Mouse (Mus musculus) mouse trophoblast stem cell (cell line): ENCODE data around the gene Scamp4.
"Not testable (repeated sequence)": the region's sequence is repeated elsewhere in the genome, so short reads cannot be mapped to it uniquely, and the experiment has no call there.

Experiments used
- in situ Hi-C, 2 experiments: fragments of 300-500 bp; cut with MseI, MboI; formaldehyde crosslinking; loops; 2 replicates in 1 of 2; 3 replicates in 1 of 2; pipeline ENCODE4 v1.15.1; 2025

Gene Scamp4

GRCm38 (mm10) chr10:80610116-80610785 lies 7.6 kb downstream of the Scamp4 start:
- in situ Hi-C loops: no loop called here

- in situ Hi-C loops: no loop called here
These were observed 8.4 kb downstream of the Scamp4 start for GRCm38 (mm10) chr10:80611024-80611423.

GRCm38 (mm10) chr10:80611905-80612304 lies 9.2 kb downstream of the Scamp4 start:
- in situ Hi-C loops: no loop called here

GRCm38 (mm10) chr10:80613821-80614220 lies 11.1 kb downstream of the Scamp4 start:
- in situ Hi-C loops: no loop called here

- in situ Hi-C loops: no loop called here
These were observed 11.7 kb downstream of the Scamp4 start for GRCm38 (mm10) chr10:80614351-80614750.

GRCm38 (mm10) chr10:80618181-80618580 lies 15.5 kb downstream of the Scamp4 start:
- in situ Hi-C loops: no loop called here

- in situ Hi-C loops: no loop called here
These were observed 17.0 kb downstream of the Scamp4 start for GRCm38 (mm10) chr10:80619465-80620244.

GRCm38 (mm10) chr10:80620365-80620764 lies 17.7 kb downstream of the Scamp4 start:
- in situ Hi-C loops: no loop called here

- in situ Hi-C loops: no loop called here
These were observed 18.4 kb downstream of the Scamp4 start for GRCm38 (mm10) chr10:80620796-80621689.

GRCm38 (mm10) chr10:80621690-80621939 lies 18.9 kb downstream of the Scamp4 start:
- in situ Hi-C loops: no loop called here

GRCm38 (mm10) chr10:80621940-80622660 lies 19.4 kb downstream of the Scamp4 start:
- in situ Hi-C loops: no loop called here

- in situ Hi-C loops: no loop called here
These were observed 20.2 kb downstream of the Scamp4 start, which contains the start of gene Csnk1g2 for GRCm38 (mm10) chr10:80622661-80623456. TSS of gene Csnk1g2 (plus strand) at chr10:80622838.

GRCm38 (mm10) chr10:80623457-80624191 lies 21.0 kb downstream of the Scamp4 start:
- in situ Hi-C loops: no loop called here

- in situ Hi-C loops: no loop called here
These were observed 23.1 kb downstream of the Scamp4 start for GRCm38 (mm10) chr10:80625764-80626163.

- in situ Hi-C loops: no loop called here
These were observed 25.0 kb downstream of the Scamp4 start for GRCm38 (mm10) chr10:80627685-80628084.

- in situ Hi-C loops: no loop called here
These were observed 26.3 kb downstream of the Scamp4 start for GRCm38 (mm10) chr10:80628925-80629324.

GRCm38 (mm10) chr10:80635345-80635744 lies 32.7 kb downstream of the Scamp4 start:
- in situ Hi-C loops: no loop called here

- in situ Hi-C loops: no loop called here
These were observed 44.3 kb downstream of the Scamp4 start for GRCm38 (mm10) chr10:80646936-80647335.

- in situ Hi-C loops: not testable (repeated sequence)
These were observed 47.2 kb downstream of the Scamp4 start for GRCm38 (mm10) chr10:80649910-80650309.

- in situ Hi-C loops: no loop called here
These were observed 47.7 kb downstream of the Scamp4 start for GRCm38 (mm10) chr10:80650392-80650791.
